Mouse (Mus musculus): ENCODE results near the gene Sbk1. TPM values are rescaled to one million over a fixed set of nuclear protein-coding genes. Genes with fewer than 3 reads are reported as not detected.
"Not testable (repeated sequence)": the region's sequence is repeated elsewhere in the genome, so short reads cannot be mapped to it uniquely, and the experiment has no call there.

The Sbk1 gene
- total RNA-seq, 4 experiments from 2014 or later, result 32.4 to 142 (median 75.6) TPM

DNA sequence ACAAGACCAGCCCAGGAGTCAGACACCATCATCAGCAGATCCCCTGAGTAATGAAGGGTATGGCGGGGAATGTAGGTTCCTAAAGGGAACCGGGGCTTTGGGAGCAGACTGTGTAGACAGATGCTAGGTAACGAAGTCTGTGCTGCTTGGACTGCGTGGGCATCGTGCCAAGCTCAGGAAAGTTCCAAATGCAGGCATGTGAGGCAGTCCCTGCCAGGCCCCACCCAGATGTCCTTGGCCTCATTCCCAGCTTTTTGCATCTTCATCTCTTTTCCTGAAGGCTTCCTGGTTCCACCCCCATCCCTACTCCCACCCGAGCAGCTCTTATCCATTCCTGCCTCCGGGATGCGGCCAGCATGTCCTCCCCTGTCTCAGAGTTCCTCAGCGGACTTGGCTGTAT lies 6.5 kb upstream of the Sbk1 start:
- peak; percentile 81 for DNase-seq

- DNase-seq, result no peak
These were observed 6.0 kb upstream of the Sbk1 start for GRCm38 (mm10) chr7:126266372-126266870.

DNA sequence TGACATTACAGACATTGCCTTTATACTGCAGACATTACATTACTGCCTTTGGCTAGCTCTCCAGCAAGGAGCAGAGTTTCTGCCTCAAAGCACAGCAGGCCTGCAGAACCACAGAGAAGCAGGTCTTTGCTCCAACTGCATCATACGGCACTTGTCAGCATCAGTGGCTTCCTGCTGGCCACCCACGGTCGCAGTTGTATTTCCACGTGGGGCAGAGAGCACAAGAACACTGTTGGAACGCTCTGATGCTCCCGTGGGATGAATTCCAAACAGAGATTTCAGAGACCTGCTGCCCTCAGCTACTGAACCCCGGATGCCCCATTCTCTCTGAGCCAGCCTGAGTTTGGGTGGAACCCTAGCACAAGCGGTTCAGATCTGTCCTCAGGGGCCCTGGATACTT lies 4.8 kb upstream of the Sbk1 start:
- no peak for DNase-seq

DNA sequence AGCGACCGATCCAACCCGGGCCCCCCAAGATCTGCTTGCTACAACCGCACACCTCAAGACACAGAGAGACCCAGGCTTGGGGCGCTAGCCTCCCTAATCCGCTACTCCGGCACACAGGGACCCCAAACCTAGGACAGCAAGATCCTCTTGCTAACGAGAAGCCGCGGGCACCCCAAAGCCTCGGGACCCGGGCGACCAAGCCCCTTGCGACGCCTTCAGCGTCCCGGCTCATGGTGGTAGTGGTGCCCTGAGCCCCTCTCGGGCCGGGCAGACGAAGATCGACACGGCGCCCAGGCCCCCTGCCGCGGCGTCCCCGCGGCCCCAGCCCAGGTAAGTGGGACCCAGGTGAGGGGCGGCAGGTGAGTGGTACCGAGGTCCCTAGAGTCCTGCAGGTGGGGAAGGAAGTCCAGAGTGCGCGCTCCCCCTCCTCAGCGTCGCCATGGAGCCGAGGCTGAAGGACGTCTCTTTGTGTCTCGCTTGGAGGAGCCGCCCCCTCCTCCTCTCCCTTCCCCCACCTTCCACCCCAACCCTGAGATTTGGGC lies 422 bp downstream of the Sbk1 start:
- no peak for DNase-seq

- no peak for DNase-seq
These were observed 1.1 kb downstream of the Sbk1 start for GRCm38 (mm10) chr7:126273351-126274042.

DNA sequence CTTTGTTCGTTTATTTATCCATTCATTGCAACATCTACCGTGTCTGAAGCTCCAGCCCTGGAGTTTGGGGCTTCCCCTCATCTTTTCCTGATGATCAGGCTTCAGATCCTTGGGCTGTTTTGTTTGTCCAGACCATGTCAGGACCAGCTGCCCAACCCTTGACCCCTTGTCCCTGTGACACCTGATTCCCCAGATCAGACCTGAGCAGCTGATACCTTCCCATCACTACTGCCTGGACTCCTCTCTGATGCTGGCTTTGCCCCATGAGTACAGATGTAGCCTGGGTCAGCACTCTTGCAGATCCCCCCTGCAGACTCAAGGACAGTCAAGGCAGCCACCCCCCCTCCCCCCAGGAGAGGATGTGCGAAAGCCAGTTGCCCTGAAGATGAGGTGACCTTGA lies 1.7 kb downstream of the Sbk1 start:
- no peak for DNase-seq

DNA sequence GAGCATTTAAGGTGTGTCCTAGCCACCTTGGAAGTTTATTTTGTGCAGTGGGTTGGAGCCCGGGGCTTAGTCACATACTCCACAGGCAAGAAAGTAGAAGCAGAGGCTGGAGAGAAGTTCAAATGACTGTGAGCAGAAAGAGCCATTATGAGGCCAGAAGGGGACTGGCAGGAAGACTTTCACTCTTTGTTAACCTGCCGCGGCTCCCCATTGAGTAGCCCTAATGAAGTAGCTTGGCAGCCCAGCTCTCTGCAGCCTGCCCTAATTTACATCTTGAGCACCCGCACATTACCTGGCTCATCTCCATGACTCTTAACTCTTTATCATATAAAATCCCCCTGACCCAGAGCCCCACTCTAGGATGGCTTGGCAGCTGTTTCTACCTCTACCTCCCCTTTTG lies 2.2 kb downstream of the Sbk1 start:
- no peak for DNase-seq

- DNase-seq, result peak; percentile 83
These were observed 3.3 kb downstream of the Sbk1 start for GRCm38 (mm10) chr7:126275711-126276110.

GRCm38 (mm10) chr7:126276297-126276696 lies 3.9 kb downstream of the Sbk1 start:
- DNase-seq, result no peak

DNA sequence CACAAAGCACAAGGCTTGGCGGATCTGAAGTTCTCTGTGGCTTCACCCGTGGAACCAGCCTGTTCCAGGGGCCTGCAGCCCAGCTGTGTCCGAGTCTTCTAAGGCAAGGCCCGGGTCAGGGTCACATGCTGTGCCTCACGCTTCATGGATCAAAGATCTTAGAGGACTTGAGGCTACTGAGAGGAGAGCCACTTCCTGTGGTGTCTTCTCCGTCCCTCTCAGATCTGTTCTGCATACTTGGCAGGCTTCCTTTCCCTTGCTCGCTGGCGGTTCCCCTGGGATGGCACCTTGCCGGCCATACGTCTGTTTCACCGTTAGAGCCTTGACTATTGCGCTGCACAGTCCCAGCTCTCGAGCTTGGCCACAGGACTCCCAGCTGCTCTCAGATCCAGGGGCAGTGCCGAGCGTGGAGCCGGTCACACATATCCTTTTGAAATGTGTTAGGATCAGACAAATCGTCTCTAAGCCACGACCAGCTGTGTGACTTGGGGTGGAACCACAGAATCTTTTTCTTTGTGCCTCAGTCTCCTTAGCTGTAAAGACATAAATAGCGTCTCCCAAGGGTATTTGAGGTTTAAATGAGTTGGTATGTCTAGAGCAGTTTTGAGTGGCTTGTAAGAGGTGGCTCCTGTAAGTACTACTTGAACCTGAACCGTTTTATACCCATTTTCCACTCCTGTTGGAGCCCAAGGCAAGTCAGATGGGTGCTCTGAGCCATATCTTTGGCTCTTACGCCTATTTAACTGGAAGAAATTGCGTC lies 5.3 kb downstream of the Sbk1 start:
- no peak for DNase-seq

DNA sequence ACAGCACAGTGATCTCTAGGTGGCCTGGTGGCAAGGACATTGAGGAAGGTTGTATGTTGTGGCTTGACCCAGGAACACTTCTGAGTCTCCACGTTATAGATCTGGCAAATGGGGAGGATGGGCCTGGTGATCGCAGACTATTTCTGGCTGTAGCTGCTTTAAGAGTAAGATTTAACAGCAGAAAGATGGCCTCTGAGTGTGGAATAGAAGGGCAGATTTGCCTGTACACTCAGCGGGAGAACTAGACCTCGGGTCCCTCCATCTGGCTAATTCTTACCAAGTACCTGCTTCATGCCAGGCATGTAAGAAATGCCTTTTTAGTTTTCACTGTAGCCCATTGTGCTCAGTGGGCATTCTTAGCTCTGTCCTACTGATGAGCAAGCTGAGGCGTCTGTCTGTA lies 6.4 kb downstream of the Sbk1 start:
- no peak for DNase-seq

- DNase-seq, result no peak
These were observed 7.5 kb downstream of the Sbk1 start for GRCm38 (mm10) chr7:126279774-126280482.

DNA sequence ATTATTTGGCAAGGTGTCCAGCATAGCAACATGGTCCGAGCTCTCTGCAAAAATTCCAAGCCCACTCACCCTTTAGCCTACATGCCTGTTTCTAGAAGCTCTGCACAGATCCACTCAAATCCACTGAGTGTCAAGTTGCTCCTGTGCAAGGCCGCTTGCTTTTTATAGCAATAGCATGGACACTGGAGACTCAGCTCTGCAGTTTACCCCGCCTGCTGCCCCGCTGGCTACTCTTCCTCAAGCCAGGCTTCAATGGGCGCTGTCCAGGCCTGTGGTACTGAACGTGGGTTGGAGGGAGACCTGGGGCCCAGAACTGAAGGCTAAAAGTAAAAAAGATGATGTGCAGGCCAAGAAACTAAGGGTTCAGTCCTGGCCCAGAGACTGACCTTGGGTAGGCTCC lies 8.3 kb downstream of the Sbk1 start:
- DNase-seq, result no peak

- no peak for DNase-seq
These were observed 9.7 kb downstream of the Sbk1 start for GRCm38 (mm10) chr7:126281876-126282682.

DNA sequence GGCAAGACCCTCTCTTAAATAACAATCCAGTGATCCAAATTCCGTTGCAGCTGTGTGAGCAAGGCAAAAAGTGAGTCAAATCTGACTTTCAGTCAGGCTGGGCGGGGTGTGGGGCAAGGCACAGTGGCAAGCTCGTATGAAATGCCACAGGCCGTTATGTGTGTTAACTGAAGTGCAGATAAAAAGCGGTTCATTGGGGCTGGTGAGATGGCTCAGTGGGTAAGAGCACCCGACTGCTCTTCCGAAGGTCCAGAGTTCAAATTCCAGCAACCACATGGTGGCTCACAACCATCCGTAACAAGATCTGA lies 10.2 kb downstream of the Sbk1 start:
- not testable (repeated sequence) for DNase-seq

- no peak for DNase-seq
These were observed 11.6 kb downstream of the Sbk1 start for GRCm38 (mm10) chr7:126284021-126284420.

- no peak for DNase-seq
These were observed 12.0 kb downstream of the Sbk1 start for GRCm38 (mm10) chr7:126284441-126284840.

DNA sequence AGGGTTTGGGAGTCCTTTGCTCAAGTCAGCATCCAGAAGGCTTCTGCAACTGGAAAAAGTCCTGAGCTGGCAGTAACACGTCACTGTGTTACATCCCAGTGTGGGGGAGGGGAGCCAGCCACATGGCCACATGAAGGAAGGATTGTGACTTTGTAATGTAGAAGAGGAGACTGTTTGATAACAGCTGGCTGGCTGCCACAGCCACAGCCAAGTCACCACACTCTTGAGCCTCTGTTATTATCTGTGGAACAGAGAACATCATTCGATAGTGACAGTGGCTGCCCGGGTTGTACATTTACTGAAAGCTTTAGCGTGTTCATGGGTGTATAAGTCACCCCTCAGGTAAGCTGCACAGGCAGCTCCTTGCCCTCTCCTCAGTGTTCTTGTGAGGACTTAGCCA lies 12.4 kb downstream of the Sbk1 start:
- DNase-seq, result peak; percentile 73

GRCm38 (mm10) chr7:126285293-126286211 lies 13.1 kb downstream of the Sbk1 start:
- no peak for DNase-seq

- no peak for DNase-seq
These were observed 13.9 kb downstream of the Sbk1 start for GRCm38 (mm10) chr7:126286311-126286710.

- no peak for DNase-seq
These were observed 15.2 kb downstream of the Sbk1 start for GRCm38 (mm10) chr7:126287493-126288103.
